ENCODE assay signal across 8 mouse cellular contexts in the genomic region with DNA sequence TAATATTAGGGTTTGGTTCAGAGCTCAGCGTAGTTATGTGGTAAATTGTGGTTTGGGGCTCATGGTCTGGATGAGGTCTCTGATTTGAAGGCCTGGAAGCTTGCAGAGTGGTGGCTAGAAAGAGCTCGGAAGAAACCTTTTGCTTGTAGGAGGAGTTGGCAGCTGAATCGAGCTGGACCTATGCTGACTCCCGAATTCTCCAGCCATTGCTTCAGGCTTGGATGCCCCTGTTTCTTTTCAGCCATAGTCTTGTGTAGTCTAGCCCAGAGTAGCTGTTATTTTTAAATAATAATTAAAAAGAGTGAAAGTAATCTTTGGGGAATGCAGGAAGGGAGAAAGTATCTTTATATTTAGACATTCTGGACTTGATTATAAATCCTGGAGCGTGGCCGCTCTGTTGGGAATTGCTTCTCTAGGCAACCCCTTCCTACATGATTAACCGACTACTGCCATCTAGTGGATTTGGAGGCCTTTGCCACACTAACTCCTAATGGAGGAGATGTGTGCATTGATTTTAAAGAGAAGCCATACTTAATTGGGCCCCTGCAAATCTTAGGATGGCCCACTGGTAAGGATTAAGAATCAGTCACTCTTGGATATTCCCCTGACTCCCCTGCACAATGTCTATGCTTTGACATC.
DNase-seq lines count a peak whose midpoint lies in the region; ATAC-seq lines count a peak whose summit lies in the region.

No protein-coding gene starts in this region.

- no peak overlapping the region for H3K9ac ChIP-seq in hindbrain, embryonic 12.5 days

- H3K27me3 ChIP-seq in hindbrain, embryonic 12.5 days: no peaks in the 10 kb centered on the region

- WGBS in hindbrain, embryonic 12.5 days: 26% methylated on average over 7 of the region's 7 CpGs

- H3K4me2 ChIP-seq in hindbrain, embryonic 12.5 days (replicated peaks): 0 out of 2 replicates have a peak overlapping the region, but pooled peaks have one; percentile 29

- H3K36me3 ChIP-seq in hindbrain, embryonic 12.5 days: no peaks in the 10 kb centered on the region

- H3K27ac ChIP-seq in hindbrain, embryonic 12.5 days: no peak overlapping the region

- H3K9me3 ChIP-seq in hindbrain, embryonic 12.5 days (replicated peaks): no peaks in the 10 kb centered on the region

- H3K4me1 ChIP-seq in hindbrain, embryonic 12.5 days: peaks cover 4% of the 10 kb centered on the region; the same call in 1 of the 2 replicates

- peak; percentile 74 for ATAC-seq in hindbrain, embryonic 12.5 days (ENCODE audit: low FRiP score)

- peak; percentile 92 for DNase-seq in adipocyte (ENCODE audit: low spot score)
- DNase-seq in cerebellum, adult 9-11 months: peak; percentile 72
- DNase-seq in frontal cortex, adult 2 months (ENCODE audit: extremely low spot score in 1 of 2, low spot score in 1 of 2): peak; percentile 67 to 91
- peak; percentile 64 to 71 for DNase-seq in layer of hippocampus, adult 8-10 months (ENCODE audit: low spot score in 2 of 2)
- DNase-seq in lung, postnatal 10 days: peak; percentile 72
- peak; percentile 52 to 57 for DNase-seq in right cerebral cortex, postnatal 36 days (ENCODE audit: low spot score in 2 of 2)
- no peak for DNase-seq in B cell, adult 2 months

- no peak overlapping the region for H3K4me3 ChIP-seq in hindbrain, embryonic 12.5 days

Comparison
In these comparisons a context has a peak if more than half of its experiments do, and no peak if none do; other contexts are left out.
1. DNase-seq: peak in adipocyte (single experiment), cerebellum, adult 9-11 months (single experiment), frontal cortex, adult 2 months (2 of 2), layer of hippocampus, adult 8-10 months (2 of 2), lung, postnatal 10 days (single experiment) and right cerebral cortex, postnatal 36 days (2 of 2); none in B cell, adult 2 months (0 of 2).